Mouse (Mus musculus) stomach, postnatal 0 days (tissue): ENCODE data around the gene Babam2.

Experiments used
- CTCF ChIP-seq: IDR thresholded peaks from 2 replicates; pipeline ENCODE4 v1.5.1; 2016; ENCODE audit warnings: antibody characterized with exemption, low read depth, mild to moderate bottlenecking, moderate library complexity
- EP300 ChIP-seq: optimal IDR thresholded peaks from 2 replicates; pipeline ENCODE3; 2016; ENCODE audit warnings: antibody characterized with exemption

DNA sequence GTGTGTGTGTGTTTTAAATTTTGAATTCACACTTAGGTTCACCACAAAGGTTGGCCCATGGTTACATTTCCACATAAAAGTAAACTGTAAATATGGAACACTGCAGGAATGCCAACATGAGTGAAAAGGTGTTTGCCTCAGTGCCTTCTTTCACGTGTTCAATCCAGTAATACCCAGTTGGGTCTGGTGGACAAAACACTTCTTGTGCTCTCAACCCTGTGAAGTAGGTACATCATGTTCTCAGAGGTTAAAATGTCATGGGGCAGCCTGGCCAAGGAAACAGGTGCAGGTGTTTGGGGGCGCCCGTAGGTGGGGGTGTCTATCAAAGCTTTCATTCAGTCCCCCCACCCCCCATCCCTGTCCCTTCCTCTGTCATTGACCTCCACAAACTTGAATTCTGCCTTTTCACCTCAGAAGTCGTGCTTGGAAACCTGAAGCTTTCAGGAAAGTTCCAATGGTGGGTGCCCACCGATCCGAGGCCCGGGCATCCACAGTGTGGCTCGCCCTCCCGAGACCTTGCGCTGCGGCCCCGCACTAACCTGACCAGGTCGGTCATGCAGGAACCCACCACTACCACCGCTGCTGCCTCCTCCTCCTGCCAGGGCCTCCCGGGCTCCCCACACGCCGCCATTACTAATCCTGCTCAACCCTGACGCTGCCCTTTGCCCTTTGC is 377 bp upstream of the Babam2 start, which contains the start of gene Rbks:
- TF ChIP-seq CTCF (no peak), EP300 (no peak)
